Mouse (Mus musculus) lung, adult 2 months (tissue): ENCODE data around the gene Fbxw11.

Experiments
- CTCF ChIP-seq: fragments of 200-500 bp; IDR thresholded peaks from 2 replicates; pipeline ENCODE4 v1.5.1; 2011; ENCODE audit warnings: mild to moderate bottlenecking, low read length, control low read depth; ENCODE audit not compliant: insufficient read depth
- POLR2A ChIP-seq: fragments of 200-500 bp; IDR thresholded peaks from 2 replicates; pipeline ENCODE4 v1.6.1; 2011; ENCODE audit warnings: low read depth, mild to moderate bottlenecking, control low read depth, low read length, borderline replicate concordance; ENCODE audit errors: extremely low read depth

GRCm38 (mm10) chr11:32676777-32677176 is 34.3 kb downstream of the Fbxw11 start:
- TF ChIP-seq CTCF (no peak), POLR2A (no peak)
